In the genomic region with DNA sequence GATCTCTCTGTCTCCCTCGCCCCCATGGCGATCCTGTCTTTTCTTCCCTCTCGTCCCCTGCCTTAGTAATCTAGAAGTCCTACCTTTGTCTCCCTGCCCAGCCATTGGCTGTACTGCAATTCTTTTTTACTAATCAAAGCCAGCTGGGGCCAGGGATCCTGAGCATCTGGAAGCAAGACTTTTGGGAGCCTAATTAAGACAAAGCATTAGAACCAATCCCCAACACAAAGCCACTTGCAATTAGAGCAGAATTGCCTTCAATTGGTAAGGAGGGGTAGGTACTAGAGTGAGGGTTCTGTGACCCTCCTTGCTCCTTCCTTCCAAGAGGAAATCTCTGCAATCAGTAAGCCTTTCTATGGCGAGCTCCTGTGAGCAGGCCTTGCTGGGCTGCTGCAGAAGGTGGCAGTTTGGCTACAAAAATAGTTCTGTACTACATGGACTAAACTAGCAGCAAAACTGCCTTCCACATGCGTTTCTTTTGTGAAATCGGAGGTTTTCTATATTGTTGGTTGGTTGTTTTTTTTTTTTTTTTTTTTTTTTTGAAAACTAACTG, we compare ENCODE assay signal across 19 mouse cellular contexts.
DNase-seq lines count a peak whose midpoint lies in the region; ATAC-seq and TF ChIP-seq lines count a peak whose summit lies in the region.
"Had no signal": no experiment of that assay in that cellular context is flagged by ENCODE, and none has a peak within 500 bp of the region (broad histone marks: within the 10 kb centered on the region; RNA-seq: fewer than 3 reads in every experiment).

No protein-coding gene starts in this region.

- H3K4me2 ChIP-seq in hindbrain, embryonic 11.5 days (replicated peaks; ENCODE audit: low read depth, low read length), result no peak overlapping the region
- no peak overlapping the region for H3K4me2 ChIP-seq in hindbrain, postnatal 0 days (ENCODE audit: low read depth, low read length)
- H3K4me2 ChIP-seq in embryonic facial prominence, embryonic 12.5 days (replicated peaks), result no peak overlapping the region
- H3K4me2 ChIP-seq: liver, embryonic 13.5 days; midbrain, embryonic 15.5 days had no signal

- no peaks in the 10 kb centered on the region for H3K9me3 ChIP-seq in hindbrain, embryonic 11.5 days (ENCODE audit: control insufficient read depth, low read length)
- no peaks in the 10 kb centered on the region for H3K9me3 ChIP-seq in hindbrain, postnatal 0 days (ENCODE audit: low read length)
- H3K9me3 ChIP-seq in embryonic facial prominence, embryonic 12.5 days, result no peaks in the 10 kb centered on the region
- H3K9me3 ChIP-seq: forebrain, embryonic 10.5 days; liver, embryonic 13.5 days; midbrain, embryonic 15.5 days had no signal

- H3K4me3 ChIP-seq in hindbrain, embryonic 11.5 days (ENCODE audit: low read depth, low read length), result no peak overlapping the region
- H3K4me3 ChIP-seq in hindbrain, postnatal 0 days (ENCODE audit: low read length), result no peak overlapping the region
- H3K4me3 ChIP-seq in embryonic facial prominence, embryonic 12.5 days, result no peak overlapping the region
- H3K4me3 ChIP-seq: forebrain, embryonic 10.5 days; gastrocnemius, adult 2 months; liver, embryonic 13.5 days; midbrain, embryonic 15.5 days had no signal

- peak; percentile 10 for DNase-seq in hindbrain, embryonic 11.5 days (ENCODE audit: low spot score)
- DNase-seq in hindbrain, postnatal 0 days (ENCODE audit: low spot score), result no peak
- peak; percentile 2 for DNase-seq in retina, postnatal 1 day
- DNase-seq in retina, embryonic 14.5 days (ENCODE audit: low spot score), result no peak
- no peak for DNase-seq in gastrocnemius, postnatal 25 days
- no peak for DNase-seq in cerebellum, postnatal 36 days
- DNase-seq: adrenal gland, postnatal 14 days; cerebellum, adult 9-10 months; forebrain, postnatal 0 days; gastrocnemius, adult 2 months; liver, embryonic 13.5 days; lung, adult 2 months had no signal

- 64% methylated on average over 6 of the region's 6 CpGs for WGBS in hindbrain, embryonic 11.5 days
- WGBS in hindbrain, postnatal 0 days, result 71% methylated on average over 6 of the region's 6 CpGs
- WGBS in embryonic facial prominence, embryonic 12.5 days, result 55% methylated on average over 6 of the region's 6 CpGs

- H3K4me1 ChIP-seq in hindbrain, embryonic 11.5 days (replicated peaks; ENCODE audit: control insufficient read depth, insufficient read depth, low read length), result no peaks in the 10 kb centered on the region
- H3K4me1 ChIP-seq in hindbrain, postnatal 0 days (ENCODE audit: insufficient read depth, low read length), result no peaks in the 10 kb centered on the region
- H3K4me1 ChIP-seq in embryonic facial prominence, embryonic 12.5 days, result no peaks in the 10 kb centered on the region
- H3K4me1 ChIP-seq: liver, embryonic 13.5 days; midbrain, embryonic 15.5 days had no signal

- ATAC-seq in hindbrain, embryonic 11.5 days (ENCODE audit: low FRiP score), result no peak
- no peak for ATAC-seq in hindbrain, postnatal 0 days
- ATAC-seq in embryonic facial prominence, embryonic 12.5 days (ENCODE audit: insufficient number of reproducible peaks, insufficient read depth, low FRiP score, low TSS enrichment), result peak; percentile 35; the same call in 1 of the 2 replicates
- no peak for ATAC-seq in erythroblast, adult 5-6 weeks (replicated peaks; ENCODE audit: low FRiP score, poor library complexity, severe bottlenecking)
- ATAC-seq: forebrain, postnatal 0 days; hindbrain, embryonic 16.5 days; intestine, embryonic 16.5 days had no signal

- H3K27ac ChIP-seq in hindbrain, embryonic 11.5 days (ENCODE audit: low read depth, low read length), result no peak overlapping the region
- no peak overlapping the region for H3K27ac ChIP-seq in hindbrain, postnatal 0 days
- H3K27ac ChIP-seq in embryonic facial prominence, embryonic 12.5 days, result no peak overlapping the region
- H3K27ac ChIP-seq: forebrain, embryonic 10.5 days; gastrocnemius, adult 2 months; kidney, postnatal 0 days; liver, embryonic 13.5 days; midbrain, embryonic 15.5 days had no signal

- no peaks in the 10 kb centered on the region for H3K27me3 ChIP-seq in hindbrain, embryonic 11.5 days (ENCODE audit: control insufficient read depth, insufficient read depth, low read length)
- no peaks in the 10 kb centered on the region for H3K27me3 ChIP-seq in hindbrain, postnatal 0 days (ENCODE audit: insufficient read depth, low read length)
- H3K27me3 ChIP-seq in embryonic facial prominence, embryonic 12.5 days, result no peaks in the 10 kb centered on the region
- H3K27me3 ChIP-seq: liver, embryonic 13.5 days; midbrain, embryonic 15.5 days had no signal

- no peaks in the 10 kb centered on the region for H3K36me3 ChIP-seq in hindbrain, embryonic 11.5 days (ENCODE audit: control insufficient read depth, insufficient read depth, low read length)
- no peaks in the 10 kb centered on the region for H3K36me3 ChIP-seq in hindbrain, postnatal 0 days (ENCODE audit: insufficient read depth, low read length)
- no peaks in the 10 kb centered on the region for H3K36me3 ChIP-seq in embryonic facial prominence, embryonic 12.5 days
- H3K36me3 ChIP-seq: forebrain, embryonic 10.5 days; liver, embryonic 13.5 days; midbrain, embryonic 15.5 days had no signal

- H3K9ac ChIP-seq in hindbrain, embryonic 11.5 days (ENCODE audit: low read depth, low read length), result no peak overlapping the region
- H3K9ac ChIP-seq in hindbrain, postnatal 0 days (replicated peaks; ENCODE audit: low read length), result no peak overlapping the region
- no peak overlapping the region for H3K9ac ChIP-seq in embryonic facial prominence, embryonic 12.5 days
- H3K9ac ChIP-seq: forebrain, postnatal 0 days; liver, embryonic 13.5 days; midbrain, embryonic 15.5 days had no signal

- TF ChIP-seq CTCF in hindbrain, postnatal 0 days (IDR thresholded peaks at IDR 0.05; ENCODE audit: low read depth), result no peak

Comparison
In these comparisons a context has a peak if more than half of its experiments do, and no peak if none do; other contexts are left out.
1. DNase-seq: peak in hindbrain, embryonic 11.5 days (single experiment) and retina, postnatal 1 day (single experiment); none in hindbrain, postnatal 0 days (single experiment), retina, embryonic 14.5 days (single experiment), gastrocnemius, postnatal 25 days (single experiment) and cerebellum, postnatal 36 days (0 of 2).